Mouse (Mus musculus) erythroblast, embryonic 14.5 days (primary cell): ENCODE measurements at regions not wholly inside any gene's neighbourhood (a gene's known extent, or its start where the extent isn't known, plus 50 kb on each side); places are given as distances from the start of the nearest gene placed in this dataset.

ENCODE experiments used
- H3K27me3 ChIP-seq: 2 replicates; pipeline ENCODE4 v1.6.1; 2012; ENCODE audit warnings: inconsistent platforms; ENCODE audit not compliant: control insufficient read depth
- H3K36me3 ChIP-seq: 2 replicates; pipeline ENCODE4 v1.6.1; 2012; ENCODE audit warnings: mild to moderate bottlenecking, inconsistent platforms; ENCODE audit not compliant: control insufficient read depth
- H3K4me1 ChIP-seq: 2 replicates; pipeline ENCODE4 v1.6.1; 2012; ENCODE audit warnings: inconsistent platforms; ENCODE audit not compliant: control insufficient read depth
- H3K4me3 ChIP-seq: replicated peaks from 2 replicates; pipeline ENCODE3; 2012; ENCODE audit warnings: moderate library complexity, mild to moderate bottlenecking, inconsistent platforms
- H3K9me3 ChIP-seq: 2 replicates; pipeline ENCODE4 v1.6.1; 2012; ENCODE audit warnings: low read length, inconsistent platforms, mixed read lengths; ENCODE audit not compliant: control insufficient read depth
- GATA1 ChIP-seq: IDR thresholded peaks from 2 replicates; pipeline ENCODE4 v1.6.1; 2012; ENCODE audit warnings: low read length, inconsistent platforms, mixed read lengths
- TAL1 ChIP-seq: IDR thresholded peaks from 3 replicates; pipeline ENCODE4 v1.6.1; 2012; ENCODE audit warnings: low read length, inconsistent platforms, mixed read lengths

DNA sequence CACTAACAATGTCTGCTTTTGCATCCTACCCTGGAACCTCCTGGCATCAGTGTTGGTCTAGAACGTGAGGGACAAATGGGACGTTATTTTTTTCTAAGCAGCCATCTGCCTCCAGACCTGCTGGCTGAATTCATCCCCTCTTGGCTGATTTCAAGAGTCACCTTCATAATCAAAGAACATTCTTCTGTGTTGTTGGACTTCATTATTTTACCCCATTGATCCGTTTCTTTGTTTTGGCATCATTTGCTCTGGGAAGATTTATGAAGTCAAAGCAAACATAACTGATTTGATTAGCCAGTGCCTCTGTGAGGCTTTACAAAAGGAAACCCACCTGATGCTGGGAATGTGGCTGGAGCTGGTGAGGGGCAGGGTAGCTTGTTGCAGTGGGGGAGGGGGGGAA is 158.0 kb downstream of the Fam43a start:
- Histone ChIP-seq H3K4me3 (no peak overlapping the region), H3K27me3 (no peaks in the 10 kb centered on the region), H3K9me3 (no peaks in the 10 kb centered on the region), H3K4me1 (no peaks in the 10 kb centered on the region), H3K36me3 (no peaks in the 10 kb centered on the region)
- TF ChIP-seq TAL1 (no peak), GATA1 (no peak)

DNA sequence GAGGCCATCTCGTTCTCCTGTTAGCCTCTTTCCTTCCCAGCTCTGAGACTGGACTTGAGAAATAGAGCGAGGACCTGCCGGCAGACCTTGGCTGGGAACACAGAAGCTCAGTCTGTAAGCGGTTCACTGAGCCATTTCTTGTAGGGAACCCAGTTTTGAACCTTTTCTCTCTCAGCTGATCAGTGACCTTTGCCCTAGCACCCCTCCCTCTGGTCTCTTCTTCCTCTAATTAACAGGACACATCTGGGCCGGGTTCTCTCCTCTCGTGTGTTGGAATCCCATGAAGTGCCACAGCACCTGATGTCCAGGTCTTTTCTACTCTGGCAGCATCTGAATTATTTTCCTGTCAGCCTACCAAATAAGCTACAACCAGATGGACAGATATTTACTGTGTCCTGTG is 158.5 kb downstream of the Fam43a start:
- Histone ChIP-seq H3K4me3 (no peak overlapping the region), H3K9me3 (no peaks in the 10 kb centered on the region), H3K27me3 (no peaks in the 10 kb centered on the region), H3K4me1 (no peaks in the 10 kb centered on the region), H3K36me3 (no peaks in the 10 kb centered on the region)
- TF ChIP-seq GATA1 (no peak), TAL1 (no peak)

DNA sequence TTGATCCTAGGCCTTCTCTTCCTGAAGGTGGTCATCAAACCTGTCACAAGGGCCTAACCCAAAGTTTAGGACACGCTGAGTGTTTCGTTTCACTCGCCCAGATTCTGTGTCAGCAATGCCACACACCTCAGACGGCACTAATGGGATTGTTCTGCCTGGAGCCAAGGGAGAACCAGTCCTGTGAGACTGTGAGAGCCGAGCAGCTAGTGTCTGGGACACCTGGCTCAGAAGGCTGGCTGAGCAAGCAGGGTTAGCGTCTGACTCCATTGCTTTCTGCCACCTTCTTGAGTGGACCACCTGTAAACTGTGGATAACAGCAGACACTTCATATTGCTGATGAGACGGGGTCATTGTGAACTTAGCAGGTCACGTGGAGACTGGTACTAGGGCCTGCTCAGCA is 160.0 kb downstream of the Fam43a start:
- no peaks in the 10 kb centered on the region for H3K4me1 ChIP-seq
- TF ChIP-seq GATA1 = no peak
- no peak for TF ChIP-seq TAL1
- no peak overlapping the region for H3K4me3 ChIP-seq
- H3K27me3 ChIP-seq = no peaks in the 10 kb centered on the region
- no peaks in the 10 kb centered on the region for H3K36me3 ChIP-seq
- no peaks in the 10 kb centered on the region for H3K9me3 ChIP-seq

DNA sequence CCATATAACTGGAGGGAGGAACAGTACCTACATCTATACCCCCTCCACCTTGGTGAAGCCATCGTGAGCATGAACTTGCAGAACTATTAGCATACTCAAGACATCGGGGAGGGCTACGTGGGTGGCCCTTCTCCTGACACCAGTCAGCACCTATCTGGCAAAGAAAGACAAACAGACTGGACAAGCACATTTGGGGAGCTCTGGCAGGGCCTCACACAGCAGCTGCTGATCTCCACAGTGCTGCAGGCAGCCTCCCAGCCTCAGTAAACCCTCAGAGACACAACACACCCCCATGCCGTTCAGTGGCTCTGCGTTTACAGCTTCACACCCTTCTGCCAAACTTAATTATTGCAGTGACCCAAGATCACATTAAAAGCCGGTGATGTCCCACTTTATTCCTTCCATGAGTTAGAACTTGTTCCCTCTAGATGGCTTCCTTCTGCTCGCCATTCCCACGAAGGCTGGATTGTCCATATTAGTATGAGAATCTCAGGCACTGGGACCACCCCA is 161.7 kb downstream of the Fam43a start:
- TF ChIP-seq TAL1 (no peak), GATA1 (no peak)
- H3K4me1 ChIP-seq = no peaks in the 10 kb centered on the region

DNA sequence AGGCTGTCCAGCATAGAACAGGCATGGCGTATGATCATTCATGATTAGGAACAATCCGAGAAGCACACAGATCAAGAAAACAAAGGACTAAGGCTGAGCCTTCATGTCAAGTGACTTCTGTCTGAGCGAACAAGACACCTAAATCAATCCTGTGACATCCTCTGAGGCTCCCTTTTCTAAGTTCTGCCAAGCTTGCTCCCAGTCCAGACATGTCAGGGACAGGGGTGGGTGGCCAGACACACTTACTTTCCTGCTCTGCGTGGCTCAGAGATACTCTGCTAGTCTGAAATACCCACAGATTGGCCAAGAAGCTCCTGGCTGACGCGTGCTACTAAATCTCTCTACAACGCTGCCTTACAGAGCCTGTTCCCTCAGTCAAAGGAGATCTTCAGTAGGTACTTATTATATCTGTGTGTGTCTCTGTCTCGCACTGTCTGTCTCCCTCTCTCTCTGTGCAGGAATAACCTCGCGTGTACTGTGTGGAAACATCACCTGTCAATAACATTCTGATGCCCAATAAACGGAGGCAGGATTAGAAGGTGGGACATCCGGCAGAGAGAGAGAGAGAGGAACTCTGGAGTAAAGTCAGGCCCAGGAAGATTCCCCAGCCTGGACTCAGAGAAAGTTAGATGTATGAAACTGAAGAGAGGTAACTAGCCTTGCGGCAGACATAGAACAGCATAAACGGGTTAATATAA is 163.5 kb downstream of the Fam43a start:
- Histone ChIP-seq H3K9me3 (no peaks in the 10 kb centered on the region), H3K27me3 (no peaks in the 10 kb centered on the region)
- TF ChIP-seq TAL1 (no peak), GATA1 (no peak)

More for the DNA sequence above, 161.7 kb downstream of the Fam43a start:
- H3K4me3 ChIP-seq = no peak overlapping the region
- H3K36me3 ChIP-seq = no peaks in the 10 kb centered on the region
- no peaks in the 10 kb centered on the region for H3K27me3 ChIP-seq
- no peaks in the 10 kb centered on the region for H3K9me3 ChIP-seq

DNA sequence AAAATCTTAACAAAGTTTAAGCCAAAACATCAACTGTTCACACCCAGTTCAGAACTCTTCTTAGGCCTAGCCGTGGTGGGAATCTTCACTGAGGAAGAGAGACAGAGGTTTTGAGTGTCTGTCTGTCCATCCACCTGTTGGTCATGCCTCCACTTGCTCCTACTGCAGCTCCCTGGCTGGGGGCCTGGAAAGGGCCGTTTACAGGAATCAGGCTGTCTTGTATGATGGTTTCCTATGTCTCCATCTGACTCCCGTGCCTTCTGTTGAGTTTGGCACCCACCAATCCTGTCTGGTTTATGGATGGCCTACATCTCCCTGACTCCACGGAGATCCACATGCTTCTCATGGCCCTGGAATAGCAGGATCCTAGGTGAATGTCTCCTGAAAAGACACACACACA is 166.1 kb downstream of the Fam43a start:
- Histone ChIP-seq H3K27me3 (peaks cover 3% of the 10 kb centered on the region; the same call in 1 of the 2 replicates), H3K4me3 (no peak overlapping the region), H3K9me3 (no peaks in the 10 kb centered on the region), H3K36me3 (no peaks in the 10 kb centered on the region), H3K4me1 (no peaks in the 10 kb centered on the region)
- TF ChIP-seq GATA1 (no peak), TAL1 (no peak)

More for the DNA sequence above, 163.5 kb downstream of the Fam43a start:
- Histone ChIP-seq H3K36me3 (no peaks in the 10 kb centered on the region), H3K4me1 (no peaks in the 10 kb centered on the region), H3K4me3 (no peak overlapping the region)

DNA sequence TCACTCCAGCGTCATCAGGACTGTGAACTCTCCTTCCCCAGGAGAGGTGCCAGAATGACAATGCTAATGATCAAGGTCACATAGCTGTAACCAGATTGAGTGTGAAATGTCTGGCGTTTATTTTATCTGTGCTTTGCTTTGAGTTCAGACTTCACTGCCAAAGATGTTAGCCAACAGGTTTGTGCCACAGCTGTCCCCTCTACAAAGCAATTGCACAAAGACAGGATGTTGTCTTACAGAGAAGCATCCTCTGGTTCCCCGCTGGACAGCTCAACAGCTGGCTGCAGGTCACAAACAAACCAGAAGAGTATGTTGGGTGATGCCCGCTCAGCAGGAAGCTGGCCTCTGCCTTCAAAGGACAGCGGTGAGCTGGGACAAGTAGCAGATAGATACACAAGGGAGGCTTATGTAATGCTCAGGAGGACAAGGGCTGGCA is 169.5 kb downstream of the Fam43a start:
- Histone ChIP-seq H3K9me3 (no peaks in the 10 kb centered on the region), H3K27me3 (peaks cover 3% of the 10 kb centered on the region; the same call in 1 of the 2 replicates), H3K36me3 (no peaks in the 10 kb centered on the region), H3K4me3 (no peak overlapping the region), H3K4me1 (no peaks in the 10 kb centered on the region)
- TF ChIP-seq GATA1 (no peak), TAL1 (no peak)

DNA sequence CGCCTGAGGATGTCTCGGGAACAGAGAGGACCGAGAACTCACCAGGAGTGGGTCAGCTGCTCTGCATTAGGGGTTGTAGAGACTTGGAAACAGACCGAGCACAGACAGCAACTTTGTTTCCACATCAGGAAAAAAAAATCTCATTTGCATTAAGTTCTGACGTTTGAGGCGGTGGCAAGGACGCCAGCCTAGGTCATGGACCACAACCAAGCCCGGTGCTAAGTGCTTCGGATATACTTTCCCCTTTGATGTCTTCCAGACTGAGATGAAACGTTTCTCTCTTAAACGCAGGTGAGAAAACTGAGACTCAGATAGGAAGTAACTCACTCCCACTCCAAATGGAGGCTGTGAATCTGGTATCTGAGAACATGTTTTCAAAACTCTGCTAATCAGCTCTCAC is 169.9 kb downstream of the Fam43a start:
- TF ChIP-seq TAL1 = no peak
- no peak for TF ChIP-seq GATA1
- Histone ChIP-seq H3K4me3 (no peak overlapping the region), H3K9me3 (no peaks in the 10 kb centered on the region), H3K27me3 (peaks cover 3% of the 10 kb centered on the region; the same call in 1 of the 2 replicates), H3K4me1 (no peaks in the 10 kb centered on the region), H3K36me3 (no peaks in the 10 kb centered on the region)

DNA sequence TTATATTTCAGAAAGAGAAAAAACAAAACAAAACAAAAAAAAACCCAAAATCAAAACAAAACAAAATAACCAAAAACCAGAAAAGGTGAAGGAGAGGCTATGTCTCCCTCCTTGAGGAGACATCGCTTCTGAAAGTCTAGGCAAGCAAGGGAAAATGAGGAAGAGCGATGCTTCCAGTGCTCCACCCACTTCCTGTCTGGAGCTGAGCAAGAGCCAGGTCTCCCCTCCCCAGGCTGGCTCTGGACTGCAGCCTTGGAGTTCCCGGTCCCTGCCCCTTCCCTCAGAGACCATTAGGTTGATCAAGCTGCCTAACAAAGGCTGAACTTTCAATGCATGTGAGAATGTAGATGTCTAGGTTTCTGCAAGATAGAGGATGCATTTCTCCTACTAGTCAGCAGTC is 173.3 kb downstream of the Fam43a start:
- H3K4me3 ChIP-seq = no peak overlapping the region
- peaks cover 3% of the 10 kb centered on the region; the same call in 1 of the 2 replicates for H3K27me3 ChIP-seq
- no peaks in the 10 kb centered on the region for H3K9me3 ChIP-seq
- H3K4me1 ChIP-seq = no peaks in the 10 kb centered on the region
- no peaks in the 10 kb centered on the region for H3K36me3 ChIP-seq
- TF ChIP-seq TAL1 = no peak
- TF ChIP-seq GATA1 = no peak
